Mouse (Mus musculus) liver, embryonic 14.5 days (tissue): ENCODE data around the gene Ccnb3. TPM values are rescaled to one million over a fixed set of nuclear protein-coding genes. Genes with fewer than 3 reads are reported as not detected.
"Not testable (repeated sequence)": the region's sequence is repeated elsewhere in the genome, so short reads cannot be mapped to it uniquely, and the experiment has no call there.

ENCODE experiments used
- ATAC-seq: fragments of 200-750 bp; cut with Nextera tagmentation; 2 replicates; pipeline ENCODE4 v1.8.0; 2017; ENCODE audit warnings: moderate number of reproducible peaks, mild to moderate bottlenecking, moderate library complexity; ENCODE audit not compliant: insufficient read depth
- DNase-seq, 3 experiments: peaks; one replicate each; pipeline ENCODE4 v3.0.0-alpha.2; 2012 to 2013; ENCODE audit warnings: low read depth in 3 of 3, low spot score in 3 of 3
- H3K27ac ChIP-seq: fragments of 300-500 bp; sonication (generic); 2 replicates; pipeline ENCODE4 v1.5.1; 2014; ENCODE audit warnings: moderate library complexity, mild to moderate bottlenecking, control low read depth, inconsistent platforms
- H3K27me3 ChIP-seq: fragments of 300-500 bp; sonication (generic); 2 replicates; pipeline ENCODE4 v1.6.1; 2014; ENCODE audit warnings: mild to moderate bottlenecking, low read length, moderate library complexity; ENCODE audit not compliant: control insufficient read depth, insufficient read depth
- H3K36me3 ChIP-seq: fragments of 300-500 bp; sonication (generic); replicated peaks from 2 replicates; pipeline ENCODE4 v1.6.1; 2014; ENCODE audit warnings: low read depth; ENCODE audit not compliant: control insufficient read depth, insufficient read depth
- H3K4me1 ChIP-seq, 2 experiments: fragments of 200-500 bp in 1 of 2; fragments of 300-500 bp in 1 of 2; sonication (generic) in 1 of 2; replicated peaks; 2 replicates each; pipeline ENCODE4 v1.6.1; 2012 to 2014; ENCODE audit warnings: antibody characterized with exemption in 1 of 2, inconsistent platforms in 1 of 2, low read length in 1 of 2; ENCODE audit not compliant: control insufficient read depth in 2 of 2, insufficient read depth in 2 of 2
- H3K4me2 ChIP-seq: fragments of 300-500 bp; sonication (generic); 2 replicates; pipeline ENCODE4 v1.6.1; 2014; ENCODE audit warnings: low read depth, mild to moderate bottlenecking, control low read depth, moderate library complexity
- H3K4me3 ChIP-seq, 2 experiments: fragments of 200-500 bp in 1 of 2; fragments of 300-500 bp in 1 of 2; sonication (generic) in 1 of 2; 2 replicates each; pipeline ENCODE4 v1.5.1; 2012 to 2014; ENCODE audit warnings: low read depth in 2 of 2, low read length in 2 of 2, mild to moderate bottlenecking in 2 of 2, control low read depth in 1 of 2, inconsistent platforms in 1 of 2, moderate library complexity in 1 of 2; ENCODE audit not compliant: insufficient read depth in 1 of 2
- H3K9ac ChIP-seq: fragments of 300-500 bp; sonication (generic); replicated peaks from 2 replicates; pipeline ENCODE4 v1.6.1; 2014; ENCODE audit warnings: mild to moderate bottlenecking, control low read depth, moderate library complexity
- H3K9me3 ChIP-seq: fragments of 300-500 bp; sonication (generic); 2 replicates; pipeline ENCODE4 v1.6.1; 2016; ENCODE audit warnings: low read length, mixed read lengths; ENCODE audit not compliant: control insufficient read depth
- CTCF ChIP-seq: IDR thresholded peaks from 2 replicates; pipeline ENCODE4 v1.5.1; 2016; ENCODE audit warnings: antibody characterized with exemption, low read depth, control low read depth
- EP300 ChIP-seq: IDR thresholded peaks from 2 replicates; pipeline ENCODE4 v1.6.1; 2016; ENCODE audit warnings: antibody characterized with exemption, low read depth
- WGBS: fragments of 180-500 bp; shearing (Covaris S2); extraction: QIAGEN DNeasy Blood & Tissue Kit; methylation state at CpG from one replicate; pipeline ENCODE4 v1.1.7; 2014; ENCODE audit not compliant: insufficient replicate concordance; 5-methylcytosine and 5-hydroxymethylcytosine counted together
- polyA plus RNA-seq, 2 experiments: library from polyadenylated mRNA; depleted of rRNA in 1 of 2; stranded (reverse) in 1 of 2; unstranded in 1 of 2; fragments of >200 nt; fragmentation: Nextera tagmentation in 1 of 2; extraction: Ambion mirVana in 1 of 2; gene quantifications; 2 replicates each; pipeline versions ENCODE4 v1.2.1 to v1.2.3; 2012 to 2014

Gene Ccnb3
- polyA plus RNA-seq, 2 experiments, result 0.03 TPM; not detected in 1

- TF ChIP-seq EP300 (no peak), CTCF (no peak)
- Histone ChIP-seq H3K9ac (no peak within 1 kb of the TSS), H3K4me2 (no peak within 1 kb of the TSS), H3K9me3 (no peaks in the 10 kb centered on the region), H3K27me3 (no peaks in the 10 kb centered on the region), H3K4me1 (no peaks in the 10 kb centered on the region), H3K36me3 (no peaks in the 10 kb centered on the region), H3K4me3 (no peak within 1 kb of the TSS), H3K27ac (no peak within 1 kb of the TSS)
- WGBS, result 68% methylated on average over 1 of the region's 1 CpGs
- DNase-seq, result no peak
- ATAC-seq, result no peak
Measured at GRCm38 (mm10) chrX:7067219-7067618, 25.8 kb upstream of the Ccnb3 start, which contains the start of gene Akap4. Gene Akap4, plus strand, starts transcription at chrX:7067519.

- Histone ChIP-seq H3K36me3 (no peaks in the 10 kb centered on the region), H3K9me3 (no peaks in the 10 kb centered on the region), H3K4me1 (no peaks in the 10 kb centered on the region), H3K9ac (no peak overlapping the region), H3K27ac (no peak overlapping the region), H3K4me2 (no peak overlapping the region), H3K4me3 (no peak overlapping the region), H3K27me3 (no peaks in the 10 kb centered on the region)
- TF ChIP-seq EP300 (no peak), CTCF (no peak)
- no peak for ATAC-seq
- no peak for DNase-seq
Measured at GRCm38 (mm10) chrX:7064109-7064508, 22.7 kb upstream of the Ccnb3 start.

GRCm38 (mm10) chrX:7057634-7058033, 16.2 kb upstream of the Ccnb3 start:
- peak; percentile 45 to 56 (median 54) for DNase-seq
- Histone ChIP-seq H3K4me2 (peak overlapping the region; percentile 54), H3K4me3 (no peak overlapping the region), H3K36me3 (no peaks in the 10 kb centered on the region), H3K9ac (no peak overlapping the region; the same call in 1 of the 2 replicates), H3K4me1 (peaks cover 14 to 19% of the 10 kb centered on the region in 2 experiments), H3K27ac (peak overlapping the region; percentile 75), H3K27me3 (no peaks in the 10 kb centered on the region), H3K9me3 (no peaks in the 10 kb centered on the region)
- WGBS, result 27% methylated on average over 2 of the region's 2 CpGs
- ATAC-seq, result peak; percentile 96
- TF ChIP-seq CTCF (no peak), EP300 (peak; percentile 70)

- Histone ChIP-seq H3K9me3 (no peaks in the 10 kb centered on the region), H3K27ac (peak overlapping the region; percentile 75), H3K27me3 (no peaks in the 10 kb centered on the region), H3K4me2 (peak overlapping the region; percentile 54), H3K4me1 (peaks cover 14 to 19% of the 10 kb centered on the region in 2 experiments), H3K4me3 (no peak overlapping the region), H3K36me3 (no peaks in the 10 kb centered on the region), H3K9ac (no peak overlapping the region)
- DNase-seq (peak in 1 of 3 experiments; percentile 3), ATAC-seq (peak; percentile 76)
- no peak for TF ChIP-seq EP300
- TF ChIP-seq CTCF, result peak; percentile 44
Measured at GRCm38 (mm10) chrX:7057056-7057455, 15.6 kb upstream of the Ccnb3 start.

GRCm38 (mm10) chrX:6983916-6984315, 57.5 kb downstream of the Ccnb3 start:
- H3K27me3 ChIP-seq, DNase-seq, H3K4me3 ChIP-seq, H3K4me1 ChIP-seq, H3K36me3 ChIP-seq, H3K9me3 ChIP-seq, ATAC-seq, H3K27ac ChIP-seq, H3K9ac ChIP-seq, H3K4me2 ChIP-seq: not testable (repeated sequence)
- WGBS, result 35% methylated on average over 3 of the region's 4 CpGs
